Mouse (Mus musculus) forebrain, embryonic 10.5 days (tissue): ENCODE data around the gene Focad. TPM values are rescaled to one million over a fixed set of nuclear protein-coding genes. Genes with fewer than 3 reads are reported as not detected.

Source experiments
- DNase-seq: peaks from one replicate; pipeline ENCODE4 v3.0.0-alpha.2; 2017; ENCODE audit warnings: low spot score; ENCODE audit errors: extremely low spot score
- H3K27ac ChIP-seq: fragments of 300-500 bp; sonication (generic); 2 replicates; pipeline ENCODE4 v1.5.1; 2016; ENCODE audit warnings: mild to moderate bottlenecking
- H3K27me3 ChIP-seq: fragments of 300-500 bp; sonication (generic); 2 replicates; pipeline ENCODE4 v1.6.1; 2016; ENCODE audit warnings: mild to moderate bottlenecking; ENCODE audit not compliant: poor library complexity, severe bottlenecking
- H3K36me3 ChIP-seq: fragments of 300-500 bp; sonication (generic); replicated peaks from 2 replicates; pipeline ENCODE4 v1.6.1; 2016; ENCODE audit warnings: mild to moderate bottlenecking, moderate library complexity
- H3K4me1 ChIP-seq: fragments of 300-500 bp; sonication (generic); 2 replicates; pipeline ENCODE4 v1.6.1; 2016
- H3K4me3 ChIP-seq: fragments of 300-500 bp; sonication (generic); 2 replicates; pipeline ENCODE4 v1.5.1; 2016; ENCODE audit warnings: mild to moderate bottlenecking, moderate library complexity
- H3K9me3 ChIP-seq: fragments of 300-500 bp; sonication (generic); 2 replicates; pipeline ENCODE4 v1.6.1; 2016; ENCODE audit warnings: mild to moderate bottlenecking, moderate library complexity
- WGBS: fragments of 180-500 bp; shearing (Covaris S2); methylation state at CpG from one replicate; pipeline ENCODE4 v1.1.7; 2016; 5-methylcytosine and 5-hydroxymethylcytosine counted together
- polyA plus RNA-seq: library from polyadenylated mRNA; unstranded; fragments of >200 nt; fragmentation: Nextera tagmentation; extraction: Ambion mirVana; gene quantifications from 2 replicates; pipeline ENCODE4 v1.2.1, GENCODE M21; 2016

Gene Focad
- polyA plus RNA-seq, 1 experiment from 2014 or later = 18.9 TPM

DNA sequence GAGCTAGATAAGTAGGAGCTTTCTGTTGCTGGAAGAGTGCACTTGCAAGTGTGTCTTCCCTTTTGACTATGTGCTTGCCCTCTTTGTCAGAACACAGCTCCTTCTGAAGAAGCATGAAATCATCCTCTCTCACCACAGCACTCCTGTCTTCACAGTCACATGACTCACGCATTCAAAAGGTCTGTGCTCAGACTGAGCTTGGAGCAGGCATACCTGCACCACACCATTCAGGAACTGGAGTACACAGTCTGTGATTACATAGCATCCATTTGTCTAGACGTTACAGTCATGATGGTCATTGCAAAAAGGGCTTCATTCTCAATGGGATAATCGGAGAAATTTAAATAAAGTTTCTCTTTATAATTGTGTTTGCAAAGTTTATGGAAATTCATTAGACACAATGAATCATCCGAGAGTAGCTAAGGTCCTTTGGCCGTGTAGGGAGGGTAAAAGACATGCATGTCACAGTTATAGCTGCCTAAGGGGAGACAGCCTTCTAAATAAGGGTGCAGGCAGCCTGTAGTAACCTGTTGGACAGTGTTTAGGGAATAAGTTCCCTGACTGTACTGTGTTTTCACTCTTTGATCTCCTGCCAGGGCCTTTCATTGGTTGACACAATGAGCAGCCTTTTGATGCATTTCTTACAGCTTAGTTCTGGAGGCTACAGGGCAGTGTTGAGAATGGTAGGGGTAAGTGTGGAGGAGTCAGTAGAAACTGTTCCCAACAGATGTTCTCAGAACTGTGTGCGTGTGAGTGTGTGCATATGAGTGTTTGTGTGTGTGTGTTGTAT, 206.6 kb downstream of the Focad start:
- H3K36me3 ChIP-seq = no peaks in the 10 kb centered on the region
- no peak overlapping the region for H3K4me3 ChIP-seq
- H3K9me3 ChIP-seq = no peaks in the 10 kb centered on the region
- 85% methylated on average over 6 of the region's 6 CpGs for WGBS
- no peak overlapping the region for H3K27ac ChIP-seq
- H3K4me1 ChIP-seq = peaks cover 11% of the 10 kb centered on the region
- DNase-seq = no peak
- H3K27me3 ChIP-seq = no peaks in the 10 kb centered on the region

DNA sequence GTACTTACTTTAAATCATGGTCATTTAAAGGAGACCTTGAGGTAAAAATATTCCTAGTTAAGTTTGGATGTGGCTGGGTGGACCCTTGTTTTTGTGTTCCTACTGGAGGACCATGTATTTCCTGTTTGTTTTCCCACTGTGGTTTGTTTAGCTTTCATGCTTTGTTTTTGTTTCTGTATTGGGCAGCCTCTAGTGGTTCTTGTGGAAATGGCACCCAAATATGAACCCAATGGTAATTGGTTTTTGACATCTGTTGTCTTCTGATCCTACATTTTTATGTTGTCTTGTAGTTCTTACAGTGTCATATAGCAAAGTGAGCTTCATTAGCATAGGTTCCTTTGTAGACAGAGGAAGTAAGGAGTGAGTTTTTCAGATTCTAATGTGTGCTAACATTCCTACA, 207.9 kb downstream of the Focad start:
- Histone ChIP-seq H3K36me3 (no peaks in the 10 kb centered on the region), H3K27me3 (no peaks in the 10 kb centered on the region), H3K9me3 (no peaks in the 10 kb centered on the region), H3K4me1 (peaks cover 11% of the 10 kb centered on the region), H3K27ac (no peak overlapping the region), H3K4me3 (no peak overlapping the region)
- no peak for DNase-seq

DNA sequence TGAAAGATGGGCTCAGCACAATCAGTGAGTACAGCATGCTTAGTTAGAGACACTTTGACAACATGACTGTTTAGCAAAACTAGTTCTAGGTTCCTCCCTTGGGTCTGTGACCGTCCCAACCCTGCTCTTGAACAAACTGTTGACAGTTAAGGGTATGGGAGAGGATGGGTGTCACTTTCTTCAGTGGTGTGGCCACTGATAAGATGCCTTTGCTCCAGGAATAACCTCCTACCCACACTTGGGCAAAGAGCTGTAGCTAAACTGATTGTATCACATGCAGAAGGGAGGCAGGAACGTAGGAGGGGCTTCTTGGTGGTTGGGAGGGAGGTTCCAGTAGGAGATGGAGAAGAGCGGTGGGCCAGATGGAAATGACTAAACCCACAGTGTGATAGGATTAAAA, 213.3 kb downstream of the Focad start:
- Histone ChIP-seq H3K27me3 (no peaks in the 10 kb centered on the region), H3K4me3 (no peak overlapping the region), H3K27ac (no peak overlapping the region), H3K9me3 (no peaks in the 10 kb centered on the region), H3K4me1 (no peaks in the 10 kb centered on the region), H3K36me3 (no peaks in the 10 kb centered on the region)
- no peak for DNase-seq
- WGBS = 95% methylated on average over 3 of the region's 3 CpGs

DNA sequence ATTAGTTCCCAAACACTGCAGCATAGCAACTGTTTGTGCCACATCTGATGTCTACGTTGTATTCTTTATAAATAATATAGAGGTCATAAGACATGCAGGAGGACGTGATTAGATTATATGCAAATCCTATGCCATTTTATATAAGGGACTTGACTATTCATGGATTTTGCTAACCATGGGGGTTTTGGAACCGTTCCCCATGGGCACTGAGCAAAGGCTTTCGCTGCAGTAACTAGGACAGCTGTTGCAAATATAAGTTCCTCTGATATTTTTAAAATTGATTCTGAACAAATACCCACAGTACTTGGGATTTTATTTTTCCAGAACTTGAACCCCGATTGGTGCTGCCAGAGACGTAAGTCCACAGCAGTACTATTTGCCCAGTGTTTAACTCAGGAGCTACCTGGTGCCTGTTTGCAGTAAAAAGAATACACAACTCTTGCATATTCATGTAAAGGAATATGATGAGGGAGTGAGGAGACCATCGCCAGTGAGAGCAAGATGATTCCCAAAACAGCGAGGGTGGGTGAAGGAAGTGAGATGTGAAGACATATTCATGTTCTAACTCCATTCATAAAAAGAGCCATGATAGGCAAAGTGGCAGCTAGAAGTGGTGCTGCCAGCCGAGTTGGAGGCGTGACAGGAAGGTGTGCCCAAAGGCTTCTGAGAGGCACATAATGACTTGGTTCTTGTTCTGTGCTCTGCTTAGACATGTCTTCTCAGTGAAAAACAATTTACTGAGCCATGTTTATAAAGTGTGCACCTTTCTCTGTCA, 214.1 kb downstream of the Focad start:
- Histone ChIP-seq H3K4me3 (no peak overlapping the region), H3K9me3 (no peaks in the 10 kb centered on the region), H3K36me3 (no peaks in the 10 kb centered on the region), H3K27ac (no peak overlapping the region), H3K4me1 (no peaks in the 10 kb centered on the region), H3K27me3 (no peaks in the 10 kb centered on the region)
- DNase-seq = no peak
- 90% methylated on average over 10 of the region's 10 CpGs for WGBS

DNA sequence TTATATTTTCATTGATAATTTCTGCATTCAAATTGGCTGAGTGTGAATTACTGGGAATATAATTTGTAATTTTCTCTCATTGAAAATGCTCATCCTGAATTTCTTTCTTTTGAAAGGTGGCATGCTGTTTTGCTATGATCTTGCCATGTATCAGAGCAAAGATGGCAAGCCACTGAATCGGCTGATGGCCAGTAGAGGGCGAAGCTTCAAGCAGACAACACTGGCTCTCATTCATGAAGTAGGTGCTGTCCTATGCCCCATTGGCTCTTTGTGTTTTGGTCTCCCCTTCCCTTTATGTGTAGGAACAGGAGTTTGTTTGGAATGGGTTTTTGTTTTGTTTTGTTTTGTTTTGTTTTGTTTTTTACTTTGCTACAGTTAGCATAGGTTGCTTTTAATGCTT, 215.2 kb downstream of the Focad start:
- Histone ChIP-seq H3K27ac (no peak overlapping the region), H3K4me1 (no peaks in the 10 kb centered on the region), H3K4me3 (no peak overlapping the region), H3K9me3 (no peaks in the 10 kb centered on the region), H3K27me3 (no peaks in the 10 kb centered on the region), H3K36me3 (no peaks in the 10 kb centered on the region)
- WGBS = 49% methylated on average over 2 of the region's 2 CpGs
- peak; percentile 32 for DNase-seq

DNA sequence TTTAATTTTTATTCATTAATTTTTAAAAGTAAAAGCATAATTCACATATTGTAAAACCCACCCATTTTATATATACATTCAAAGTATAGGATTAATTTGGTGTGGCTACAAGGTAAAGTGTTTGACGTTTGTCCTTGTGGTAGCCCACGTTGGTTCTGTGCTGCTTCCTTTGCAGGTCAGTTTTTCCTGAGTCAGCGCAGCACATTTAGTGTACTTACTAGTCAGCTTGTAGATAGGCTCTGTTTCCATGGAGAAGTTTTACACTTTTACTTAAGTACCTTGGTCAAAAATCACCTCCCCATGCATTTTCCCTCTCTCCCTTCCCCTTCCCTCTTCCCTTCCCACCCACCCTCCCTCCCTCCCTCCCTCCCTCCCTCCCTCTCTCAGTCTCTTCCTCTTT, 220.5 kb downstream of the Focad start:
- Histone ChIP-seq H3K27me3 (no peaks in the 10 kb centered on the region), H3K4me1 (no peaks in the 10 kb centered on the region), H3K27ac (no peak overlapping the region), H3K9me3 (no peaks in the 10 kb centered on the region), H3K36me3 (no peaks in the 10 kb centered on the region), H3K4me3 (no peak overlapping the region)
- no peak for DNase-seq
- 89% methylated on average over 3 of the region's 3 CpGs for WGBS

DNA sequence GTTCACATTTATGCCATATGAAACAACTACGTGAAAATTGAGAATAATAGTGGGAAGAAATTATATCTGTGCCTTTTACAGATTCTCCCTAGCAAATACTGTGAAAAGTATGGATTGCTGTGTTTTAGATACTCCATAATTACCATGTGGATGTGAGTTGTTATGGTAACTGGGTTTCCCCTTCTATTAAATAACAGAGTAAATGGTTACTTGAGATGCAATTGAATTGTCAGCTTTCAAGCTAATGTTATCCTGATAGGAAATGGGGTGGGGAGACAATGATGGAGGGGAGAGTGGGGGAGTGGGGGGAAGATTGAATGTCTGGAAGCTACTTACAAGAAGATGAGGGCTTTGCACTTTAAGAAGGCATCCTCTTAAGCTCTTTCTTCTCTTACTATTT, 225.6 kb downstream of the Focad start:
- no peaks in the 10 kb centered on the region for H3K36me3 ChIP-seq
- 86% methylated on average over 1 of the region's 1 CpGs for WGBS
- H3K4me3 ChIP-seq = no peak overlapping the region
- H3K4me1 ChIP-seq = no peaks in the 10 kb centered on the region
- no peaks in the 10 kb centered on the region for H3K9me3 ChIP-seq
- no peak for DNase-seq
- no peak overlapping the region for H3K27ac ChIP-seq
- no peaks in the 10 kb centered on the region for H3K27me3 ChIP-seq

DNA sequence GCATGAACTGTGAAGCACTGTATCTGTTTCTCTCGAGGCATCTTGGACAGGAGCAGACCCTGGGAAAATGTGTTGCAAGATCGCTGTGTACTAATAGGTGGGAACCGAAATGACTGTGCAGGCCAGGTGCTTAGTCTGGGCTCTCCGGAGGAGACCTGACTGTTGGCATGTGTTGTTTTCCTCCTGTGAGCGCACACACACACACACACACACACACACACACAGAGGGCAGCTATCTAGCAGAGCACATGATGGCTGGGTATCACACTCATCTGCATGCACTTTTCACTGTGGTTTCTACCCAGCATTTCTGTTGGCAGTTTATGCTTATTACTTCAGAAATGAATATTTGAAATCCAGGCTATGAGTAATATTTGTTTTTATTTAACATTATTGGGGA, 231.0 kb downstream of the Focad start:
- 90% methylated on average over 5 of the region's 5 CpGs for WGBS
- DNase-seq = no peak

DNA sequence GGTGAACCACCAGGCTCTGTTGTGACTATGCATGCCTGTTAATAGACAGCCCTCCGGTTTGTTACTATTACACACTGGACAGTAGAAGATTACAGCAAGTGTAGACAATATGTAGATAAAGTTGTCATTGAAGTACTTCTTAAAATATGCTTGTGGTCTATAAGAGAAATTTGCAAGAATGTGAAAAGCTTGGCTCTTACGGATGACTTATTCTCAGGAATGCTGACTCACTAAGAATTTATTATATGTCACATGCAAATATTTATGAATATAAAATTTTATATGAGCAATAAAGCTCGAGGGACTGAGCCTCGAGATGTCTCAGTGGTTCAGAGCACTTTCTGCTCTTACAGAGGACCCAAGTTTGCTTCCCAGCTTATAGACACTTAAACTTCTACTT, 240.1 kb downstream of the Focad start:
- H3K4me1 ChIP-seq = peaks cover 34% of the 10 kb centered on the region
- 90% methylated on average over 4 of the region's 4 CpGs for WGBS
- H3K27ac ChIP-seq = no peak overlapping the region
- no peaks in the 10 kb centered on the region for H3K27me3 ChIP-seq
- DNase-seq = no peak
- H3K36me3 ChIP-seq = no peaks in the 10 kb centered on the region
- H3K9me3 ChIP-seq = no peaks in the 10 kb centered on the region
- no peak overlapping the region for H3K4me3 ChIP-seq

More for the DNA sequence above, 231.0 kb downstream of the Focad start:
- Histone ChIP-seq H3K27me3 (no peaks in the 10 kb centered on the region), H3K4me3 (no peak overlapping the region), H3K27ac (no peak overlapping the region), H3K36me3 (no peaks in the 10 kb centered on the region), H3K4me1 (peaks cover 7% of the 10 kb centered on the region), H3K9me3 (no peaks in the 10 kb centered on the region)

DNA sequence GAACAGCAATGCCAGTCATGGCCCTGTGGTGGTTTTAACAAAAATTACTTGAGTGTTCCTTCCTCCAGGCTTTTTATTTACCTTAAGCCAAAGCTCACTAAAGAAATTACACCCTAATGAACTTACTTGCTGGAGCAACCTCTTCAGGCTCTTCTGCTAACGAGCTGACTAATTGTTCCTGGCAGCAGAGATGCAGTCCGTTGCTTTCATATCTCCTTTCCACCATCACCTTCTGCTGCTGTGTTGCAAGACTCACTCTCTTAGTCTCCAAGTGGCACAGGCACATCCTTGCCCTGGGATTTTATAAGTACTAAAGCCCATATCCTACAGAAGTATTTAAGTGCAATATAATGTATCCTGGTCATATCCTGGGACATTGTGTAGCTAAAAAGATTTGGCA, 242.3 kb downstream of the Focad start:
- Histone ChIP-seq H3K27ac (no peak overlapping the region), H3K4me3 (no peak overlapping the region), H3K36me3 (no peaks in the 10 kb centered on the region), H3K27me3 (no peaks in the 10 kb centered on the region), H3K9me3 (no peaks in the 10 kb centered on the region), H3K4me1 (peaks cover 34% of the 10 kb centered on the region)
- WGBS = 49% methylated on average over 2 of the region's 2 CpGs
- DNase-seq = no peak

DNA sequence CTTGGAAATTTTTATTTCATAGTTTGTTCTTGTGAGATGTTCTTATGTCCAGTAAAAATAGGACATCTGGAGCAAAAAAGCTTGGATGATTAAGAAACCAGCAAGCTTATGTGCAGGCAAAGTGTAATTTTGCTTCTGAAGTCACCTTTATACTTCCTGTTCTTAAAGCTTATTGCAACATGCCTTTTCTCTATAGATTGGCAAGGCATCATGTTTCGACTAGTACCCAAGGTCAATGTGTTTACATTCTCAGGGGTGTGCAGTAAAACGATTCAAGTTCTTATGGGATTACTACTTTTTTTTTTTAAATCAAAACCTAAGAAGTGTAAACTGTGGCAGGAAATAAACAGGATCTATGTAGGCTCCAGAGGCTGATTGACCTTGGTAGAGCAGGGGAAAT, 242.9 kb downstream of the Focad start:
- peak overlapping the region; percentile 44; the same call in 1 of the 2 replicates for H3K27ac ChIP-seq
- 80% methylated on average over 2 of the region's 2 CpGs for WGBS
- no peak for DNase-seq

DNA sequence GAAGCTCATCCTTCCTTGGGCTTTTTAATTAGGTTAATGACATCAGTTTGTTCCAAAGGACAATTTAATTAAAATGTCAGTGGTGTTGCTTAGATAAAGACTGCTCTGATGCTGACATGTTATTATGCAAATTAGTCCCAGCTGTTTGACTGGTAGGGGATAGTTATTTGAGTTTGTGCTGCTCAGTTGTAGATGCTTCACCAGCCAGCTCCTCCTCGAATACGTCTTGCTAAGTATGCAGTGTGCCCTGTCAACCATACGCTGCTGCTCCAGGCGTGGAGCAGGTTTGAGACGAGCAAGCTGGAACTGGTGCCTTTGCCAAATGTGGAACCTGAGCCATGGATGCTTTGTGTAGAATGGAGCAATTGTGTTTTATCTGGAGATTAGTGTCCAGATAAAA, 243.7 kb downstream of the Focad start:
- Histone ChIP-seq H3K4me3 (no peak overlapping the region), H3K27me3 (no peaks in the 10 kb centered on the region), H3K9me3 (no peaks in the 10 kb centered on the region), H3K27ac (no peak overlapping the region), H3K36me3 (no peaks in the 10 kb centered on the region), H3K4me1 (peaks cover 34% of the 10 kb centered on the region)
- 41% methylated on average over 5 of the region's 5 CpGs for WGBS
- DNase-seq = no peak

More for the DNA sequence above, 242.9 kb downstream of the Focad start:
- no peaks in the 10 kb centered on the region for H3K9me3 ChIP-seq
- H3K27me3 ChIP-seq = no peaks in the 10 kb centered on the region
- H3K4me1 ChIP-seq = peaks cover 34% of the 10 kb centered on the region
- no peaks in the 10 kb centered on the region for H3K36me3 ChIP-seq
- H3K4me3 ChIP-seq = no peak overlapping the region

DNA sequence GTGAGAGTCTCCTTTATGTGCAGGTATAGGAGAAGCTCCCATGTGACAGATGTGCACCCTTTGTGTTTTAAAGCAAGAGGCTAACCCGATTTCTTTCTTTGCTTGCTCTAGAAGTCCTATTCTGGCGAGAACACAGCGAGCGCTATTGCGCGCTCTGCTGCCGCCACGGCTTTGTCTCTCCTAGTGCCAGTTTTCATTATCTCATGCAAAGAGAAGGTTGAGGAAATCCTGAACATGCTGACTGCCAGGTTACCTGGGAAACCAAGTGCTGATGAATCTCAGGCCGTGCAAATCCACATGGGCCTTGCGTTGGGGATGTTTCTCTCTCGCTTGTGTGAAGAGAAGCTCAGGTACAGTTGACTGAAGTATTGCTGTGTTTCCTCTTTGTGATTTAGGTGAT, 250.0 kb downstream of the Focad start:
- DNase-seq = no peak
- Histone ChIP-seq H3K36me3 (no peaks in the 10 kb centered on the region), H3K4me1 (peaks cover 20% of the 10 kb centered on the region), H3K27me3 (no peaks in the 10 kb centered on the region), H3K27ac (no peak overlapping the region), H3K9me3 (no peaks in the 10 kb centered on the region), H3K4me3 (no peak overlapping the region)
- 89% methylated on average over 11 of the region's 11 CpGs for WGBS
